Mouse (Mus musculus): ENCODE measurements at regions not wholly inside any gene's neighbourhood (a gene's known extent, or its start where the extent isn't known, plus 50 kb on each side); places are given as distances from the start of the nearest gene placed in this dataset.

GRCm38 (mm10) chr1:33106286-33106685 lies 559.2 kb upstream of the Gm5415 start:
- H3K36me3 ChIP-seq (replicated peaks; ENCODE audit: control insufficient read depth, insufficient read depth, low read depth, low read length) = no peaks in the 10 kb centered on the region
- 82% methylated on average over 5 of the region's 5 CpGs for WGBS
- ATAC-seq (replicated peaks; ENCODE audit: insufficient number of reproducible peaks, low FRiP score, low TSS enrichment, low read depth) (no peak), DNase-seq (ENCODE audit: low spot score) (no peak)
- H3K4me3 ChIP-seq (ENCODE audit: low read depth, low read length) = no peak overlapping the region
- no peaks in the 10 kb centered on the region for H3K9me3 ChIP-seq (replicated peaks; ENCODE audit: control insufficient read depth, low read length)
- no peak overlapping the region for H3K4me2 ChIP-seq (ENCODE audit: low read depth, low read length)
- H3K9ac ChIP-seq (replicated peaks; ENCODE audit: low read length) = no peak overlapping the region
- H3K4me1 ChIP-seq (ENCODE audit: control insufficient read depth, insufficient read depth, low read length) = no peaks in the 10 kb centered on the region
- H3K27ac ChIP-seq (replicated peaks; ENCODE audit: low read depth, low read length) = no peak overlapping the region
- H3K27me3 ChIP-seq (ENCODE audit: control insufficient read depth, insufficient read depth, low read length) = no peaks in the 10 kb centered on the region

- Histone ChIP-seq H3K4me1 (ENCODE audit: control insufficient read depth, insufficient read depth, low read length) (no peaks in the 10 kb centered on the region), H3K36me3 (replicated peaks; ENCODE audit: control insufficient read depth, insufficient read depth, low read depth, low read length) (no peaks in the 10 kb centered on the region), H3K4me3 (ENCODE audit: low read depth, low read length) (no peak overlapping the region), H3K4me2 (ENCODE audit: low read depth, low read length) (no peak overlapping the region), H3K27me3 (ENCODE audit: control insufficient read depth, insufficient read depth, low read length) (no peaks in the 10 kb centered on the region), H3K9me3 (replicated peaks; ENCODE audit: control insufficient read depth, low read length) (no peaks in the 10 kb centered on the region), H3K27ac (replicated peaks; ENCODE audit: low read depth, low read length) (no peak overlapping the region), H3K9ac (replicated peaks; ENCODE audit: low read length) (no peak overlapping the region)
- ATAC-seq (replicated peaks; ENCODE audit: insufficient number of reproducible peaks, low FRiP score, low TSS enrichment, low read depth) (no peak), DNase-seq (ENCODE audit: low spot score) (no peak)
- 90% methylated on average over 1 of the region's 1 CpGs for WGBS
Observed at GRCm38 (mm10) chr1:33104296-33104695, 557.2 kb upstream of the Gm5415 start.

GRCm38 (mm10) chr1:33098062-33098461 lies 551.0 kb upstream of the Gm5415 start:
- WGBS = 80% methylated on average over 3 of the region's 3 CpGs
- Histone ChIP-seq H3K9me3 (replicated peaks; ENCODE audit: control insufficient read depth, low read length) (no peaks in the 10 kb centered on the region), H3K27ac (replicated peaks; ENCODE audit: low read depth, low read length) (no peak overlapping the region), H3K4me2 (ENCODE audit: low read depth, low read length) (no peak overlapping the region), H3K27me3 (ENCODE audit: control insufficient read depth, insufficient read depth, low read length) (no peaks in the 10 kb centered on the region), H3K9ac (replicated peaks; ENCODE audit: low read length) (no peak overlapping the region), H3K36me3 (replicated peaks; ENCODE audit: control insufficient read depth, insufficient read depth, low read depth, low read length) (no peaks in the 10 kb centered on the region), H3K4me3 (ENCODE audit: low read depth, low read length) (no peak overlapping the region), H3K4me1 (ENCODE audit: control insufficient read depth, insufficient read depth, low read length) (no peaks in the 10 kb centered on the region)
- ATAC-seq (replicated peaks; ENCODE audit: insufficient number of reproducible peaks, low FRiP score, low TSS enrichment, low read depth) = no peak
- no peak for DNase-seq (ENCODE audit: low spot score)

GRCm38 (mm10) chr1:33096851-33097250 lies 549.8 kb upstream of the Gm5415 start:
- H3K9me3 ChIP-seq (replicated peaks; ENCODE audit: control insufficient read depth, low read length) = no peaks in the 10 kb centered on the region
- no peaks in the 10 kb centered on the region for H3K27me3 ChIP-seq (ENCODE audit: control insufficient read depth, insufficient read depth, low read length)
- ATAC-seq (replicated peaks; ENCODE audit: insufficient number of reproducible peaks, low FRiP score, low TSS enrichment, low read depth) (no peak), DNase-seq (ENCODE audit: low spot score) (no peak)
- H3K4me2 ChIP-seq (ENCODE audit: low read depth, low read length) = no peak overlapping the region
- WGBS = 83% methylated on average over 1 of the region's 1 CpGs
- H3K27ac ChIP-seq (replicated peaks; ENCODE audit: low read depth, low read length) = no peak overlapping the region
- no peaks in the 10 kb centered on the region for H3K4me1 ChIP-seq (ENCODE audit: control insufficient read depth, insufficient read depth, low read length)
- H3K4me3 ChIP-seq (ENCODE audit: low read depth, low read length) = no peak overlapping the region
- H3K36me3 ChIP-seq (replicated peaks; ENCODE audit: control insufficient read depth, insufficient read depth, low read depth, low read length) = no peaks in the 10 kb centered on the region
- H3K9ac ChIP-seq (replicated peaks; ENCODE audit: low read length) = no peak overlapping the region

GRCm38 (mm10) chr1:33074551-33074950 lies 527.5 kb upstream of the Gm5415 start:
- DNase-seq (ENCODE audit: low spot score) (no peak), ATAC-seq (replicated peaks; ENCODE audit: insufficient number of reproducible peaks, low FRiP score, low TSS enrichment, low read depth) (no peak)
- no peaks in the 10 kb centered on the region for H3K9me3 ChIP-seq (replicated peaks; ENCODE audit: control insufficient read depth, low read length)
- no peak overlapping the region for H3K9ac ChIP-seq (replicated peaks; ENCODE audit: low read length)
- no peaks in the 10 kb centered on the region for H3K4me1 ChIP-seq (ENCODE audit: control insufficient read depth, insufficient read depth, low read length)
- no peak overlapping the region for H3K27ac ChIP-seq (replicated peaks; ENCODE audit: low read depth, low read length)
- no peaks in the 10 kb centered on the region for H3K27me3 ChIP-seq (ENCODE audit: control insufficient read depth, insufficient read depth, low read length)
- H3K36me3 ChIP-seq (replicated peaks; ENCODE audit: control insufficient read depth, insufficient read depth, low read depth, low read length) = no peaks in the 10 kb centered on the region
- H3K4me3 ChIP-seq (ENCODE audit: low read depth, low read length) = no peak overlapping the region
- no peak overlapping the region for H3K4me2 ChIP-seq (ENCODE audit: low read depth, low read length)
- WGBS = 90% methylated on average over 1 of the region's 1 CpGs

- ATAC-seq (replicated peaks; ENCODE audit: insufficient number of reproducible peaks, low FRiP score, low TSS enrichment, low read depth) (no peak), DNase-seq (ENCODE audit: low spot score) (no peak)
- Histone ChIP-seq H3K27me3 (ENCODE audit: control insufficient read depth, insufficient read depth, low read length) (no peaks in the 10 kb centered on the region), H3K4me1 (ENCODE audit: control insufficient read depth, insufficient read depth, low read length) (no peaks in the 10 kb centered on the region), H3K4me2 (ENCODE audit: low read depth, low read length) (no peak overlapping the region), H3K36me3 (replicated peaks; ENCODE audit: control insufficient read depth, insufficient read depth, low read depth, low read length) (no peaks in the 10 kb centered on the region), H3K27ac (replicated peaks; ENCODE audit: low read depth, low read length) (no peak overlapping the region), H3K4me3 (ENCODE audit: low read depth, low read length) (no peak overlapping the region), H3K9me3 (replicated peaks; ENCODE audit: control insufficient read depth, low read length) (no peaks in the 10 kb centered on the region), H3K9ac (replicated peaks; ENCODE audit: low read length) (no peak overlapping the region)
- WGBS = 74% methylated on average over 2 of the region's 2 CpGs
Observed at GRCm38 (mm10) chr1:33058010-33058409, 510.9 kb upstream of the Gm5415 start.

- no peak for DNase-seq (ENCODE audit: low spot score)
- 88% methylated on average over 2 of the region's 2 CpGs for WGBS
- no peak overlapping the region for H3K9ac ChIP-seq (replicated peaks; ENCODE audit: low read length)
- H3K27ac ChIP-seq (replicated peaks; ENCODE audit: low read depth, low read length) = no peak overlapping the region
- H3K36me3 ChIP-seq (replicated peaks; ENCODE audit: control insufficient read depth, insufficient read depth, low read depth, low read length) = no peaks in the 10 kb centered on the region
- no peak for ATAC-seq (replicated peaks; ENCODE audit: insufficient number of reproducible peaks, low FRiP score, low TSS enrichment, low read depth)
- H3K4me3 ChIP-seq (ENCODE audit: low read depth, low read length) = no peak overlapping the region
- H3K27me3 ChIP-seq (ENCODE audit: control insufficient read depth, insufficient read depth, low read length) = no peaks in the 10 kb centered on the region
- H3K4me1 ChIP-seq (ENCODE audit: control insufficient read depth, insufficient read depth, low read length) = no peaks in the 10 kb centered on the region
- H3K4me2 ChIP-seq (ENCODE audit: low read depth, low read length) = no peak overlapping the region
- H3K9me3 ChIP-seq (replicated peaks; ENCODE audit: control insufficient read depth, low read length) = no peaks in the 10 kb centered on the region
Observed at GRCm38 (mm10) chr1:33044388-33044787, 497.3 kb upstream of the Gm5415 start.

- H3K4me1 ChIP-seq (ENCODE audit: control insufficient read depth, insufficient read depth, low read length) = no peaks in the 10 kb centered on the region
- ATAC-seq (replicated peaks; ENCODE audit: insufficient number of reproducible peaks, low FRiP score, low TSS enrichment, low read depth) (no peak), DNase-seq (ENCODE audit: low spot score) (no peak)
Observed at GRCm38 (mm10) chr1:33042424-33042823, 495.3 kb upstream of the Gm5415 start.

More at GRCm38 (mm10) chr1:33042424-33042823, 495.3 kb upstream of the Gm5415 start:
- no peaks in the 10 kb centered on the region for H3K36me3 ChIP-seq (replicated peaks; ENCODE audit: control insufficient read depth, insufficient read depth, low read depth, low read length)
- 40% methylated on average over 2 of the region's 2 CpGs for WGBS
- no peaks in the 10 kb centered on the region for H3K9me3 ChIP-seq (replicated peaks; ENCODE audit: control insufficient read depth, low read length)
- no peak overlapping the region for H3K4me3 ChIP-seq (ENCODE audit: low read depth, low read length)
- no peaks in the 10 kb centered on the region for H3K27me3 ChIP-seq (ENCODE audit: control insufficient read depth, insufficient read depth, low read length)
- H3K4me2 ChIP-seq (ENCODE audit: low read depth, low read length) = no peak overlapping the region
- H3K27ac ChIP-seq (replicated peaks; ENCODE audit: low read depth, low read length) = no peak overlapping the region
- H3K9ac ChIP-seq (replicated peaks; ENCODE audit: low read length) = no peak overlapping the region
